Mouse (Mus musculus): ENCODE measurements around the gene Cdc6. TPM values are rescaled to one million over a fixed set of nuclear protein-coding genes. Genes with fewer than 3 reads are reported as not detected.

Gene Cdc6
- polyA plus RNA-seq, 1 experiment, result 24.1 TPM

DNA sequence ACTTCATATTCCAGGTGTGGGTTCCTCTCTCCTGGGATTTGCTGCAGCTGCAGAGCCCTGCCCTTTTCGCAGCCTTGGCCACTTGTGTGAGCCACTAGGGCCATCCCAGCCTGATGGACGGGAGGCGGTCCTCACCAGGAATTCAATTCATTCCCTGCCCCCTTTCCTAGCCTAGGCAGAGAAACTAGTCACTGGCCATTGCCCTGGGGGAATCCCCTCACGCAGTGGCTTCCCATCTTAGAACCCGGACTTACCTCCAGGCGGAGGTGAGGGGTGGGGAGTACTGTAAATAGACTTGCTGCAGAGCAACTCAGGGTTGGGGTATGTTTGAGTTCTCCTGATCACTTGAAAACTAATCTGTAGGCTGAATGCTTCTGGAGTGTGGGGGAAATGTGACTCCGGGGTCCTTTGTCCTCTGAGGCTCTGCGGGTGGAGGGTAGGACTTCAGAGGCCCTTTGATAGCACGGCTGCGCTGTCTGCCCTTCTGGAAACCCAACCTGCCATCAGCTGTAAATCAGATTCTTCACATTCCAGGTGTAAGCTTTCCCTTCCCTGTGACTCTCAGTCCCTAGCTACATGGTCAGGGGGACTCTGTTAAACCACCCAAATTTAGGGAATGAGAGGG is 4.9 kb upstream of the Cdc6 start:
- Histone ChIP-seq H3K4me3 (ENCODE audit: insufficient read depth, poor library complexity, severe bottlenecking) (no peak overlapping the region), H3K36me3 (ENCODE audit: control insufficient read depth, insufficient read depth) (peaks cover 55% of the 10 kb centered on the region)
- TF ChIP-seq CEBPB (IDR thresholded peaks at IDR 0.05; ENCODE audit: low read depth) (no peak), CTCF (IDR thresholded peaks at IDR 0.05; ENCODE audit: control insufficient read depth, insufficient read depth, insufficient read length) (no peak), MYOD1 (IDR thresholded peaks at IDR 0.05; ENCODE audit: control insufficient read depth, insufficient read length, low read depth) (no peak), FOSL1 (IDR thresholded peaks at IDR 0.05; ENCODE audit: insufficient read depth, low read length, poor library complexity, severe bottlenecking) (no peak), MYOG (IDR thresholded peaks at IDR 0.05; ENCODE audit: control insufficient read depth, extremely low read depth, insufficient read length) (no peak)

DNA sequence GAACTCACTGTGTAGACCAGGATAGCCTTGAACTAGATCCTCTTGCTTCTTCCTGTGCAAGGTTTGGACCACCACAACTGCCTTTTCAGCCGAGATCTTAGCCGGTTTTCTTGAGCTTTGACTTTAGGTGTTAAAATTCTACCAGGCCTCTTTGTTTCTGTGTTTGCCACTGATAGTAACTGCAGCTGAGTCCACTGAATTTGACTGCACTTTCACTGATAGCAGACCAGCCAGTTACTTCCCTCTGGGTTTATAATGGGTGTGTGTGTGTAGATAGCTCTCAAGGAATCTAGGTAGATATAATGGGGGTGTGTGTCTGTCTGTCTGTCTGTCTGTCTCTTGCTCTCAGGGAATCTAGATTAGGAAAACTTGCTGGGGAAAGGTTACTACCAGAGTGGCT is 3.0 kb upstream of the Cdc6 start:
- H3K79me3 ChIP-seq (ENCODE audit: low read depth), result peaks cover 14% of the 10 kb centered on the region
- no peaks in the 10 kb centered on the region for H3K27me3 ChIP-seq (ENCODE audit: control insufficient read depth, insufficient read depth, insufficient read length)
- no peak for TF ChIP-seq USF1 (IDR thresholded peaks at IDR 0.05; ENCODE audit: low read depth)
- no peak overlapping the region for H3K4me3 ChIP-seq (ENCODE audit: insufficient read depth, poor library complexity, severe bottlenecking)
- peaks cover 53% of the 10 kb centered on the region for H3K36me3 ChIP-seq (ENCODE audit: control insufficient read depth, insufficient read depth)
- no peak overlapping the region for H3ac ChIP-seq (ENCODE audit: control insufficient read depth, insufficient read length, low read depth)
- peaks cover 17% of the 10 kb centered on the region for H3K79me2 ChIP-seq (ENCODE audit: control insufficient read depth, insufficient read depth)

More for the DNA sequence above, 4.9 kb upstream of the Cdc6 start:
- Histone ChIP-seq H3ac (ENCODE audit: control insufficient read depth, insufficient read length, low read depth) (no peak overlapping the region), H3K79me2 (ENCODE audit: control insufficient read depth, insufficient read depth) (no peaks in the 10 kb centered on the region), H3K79me3 (ENCODE audit: low read depth) (no peaks in the 10 kb centered on the region), H3K27me3 (ENCODE audit: control insufficient read depth, insufficient read depth, insufficient read length) (no peaks in the 10 kb centered on the region)

DNA sequence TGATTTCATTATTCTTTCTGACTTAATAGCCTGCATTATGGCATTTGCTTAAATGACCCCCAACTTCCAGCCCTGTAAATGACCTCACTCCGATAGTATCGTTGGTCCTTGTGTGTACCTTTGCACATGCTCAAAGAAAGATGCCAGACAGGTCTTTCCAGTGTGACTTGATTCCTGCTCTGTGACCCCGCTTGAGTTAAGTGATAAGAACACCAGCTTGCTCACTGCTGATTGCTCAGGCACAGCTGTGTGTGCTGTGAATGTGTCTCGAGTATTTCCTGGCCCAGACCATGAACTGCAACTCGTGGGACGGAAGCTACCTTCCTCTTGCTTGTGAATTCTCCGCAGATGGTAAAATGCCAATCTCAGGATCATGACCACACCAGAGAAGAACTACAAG is 2.6 kb upstream of the Cdc6 start:
- Histone ChIP-seq H3K36me3 (ENCODE audit: control insufficient read depth, insufficient read depth) (peaks cover 51% of the 10 kb centered on the region), H3K4me3 (ENCODE audit: insufficient read depth, poor library complexity, severe bottlenecking) (no peak overlapping the region), H3K79me3 (ENCODE audit: low read depth) (peaks cover 15% of the 10 kb centered on the region), H3ac (ENCODE audit: control insufficient read depth, insufficient read length, low read depth) (no peak overlapping the region), H3K79me2 (ENCODE audit: control insufficient read depth, insufficient read depth) (peaks cover 22% of the 10 kb centered on the region), H3K27me3 (ENCODE audit: control insufficient read depth, insufficient read depth, insufficient read length) (no peaks in the 10 kb centered on the region)
- TF ChIP-seq CEBPB (IDR thresholded peaks at IDR 0.05; ENCODE audit: low read depth) (no peak), USF1 (IDR thresholded peaks at IDR 0.05; ENCODE audit: low read depth) (no peak), CTCF (IDR thresholded peaks at IDR 0.05; ENCODE audit: control insufficient read depth, insufficient read depth, insufficient read length) (no peak), MAX (IDR thresholded peaks at IDR 0.05) (no peak), MYOD1 (IDR thresholded peaks at IDR 0.05; ENCODE audit: control insufficient read depth, insufficient read length, low read depth) (no peak), FOSL1 (IDR thresholded peaks at IDR 0.05; ENCODE audit: insufficient read depth, low read length, poor library complexity, severe bottlenecking) (no peak), MYOG (IDR thresholded peaks at IDR 0.05; ENCODE audit: control insufficient read depth, extremely low read depth, insufficient read length) (no peak)

DNA sequence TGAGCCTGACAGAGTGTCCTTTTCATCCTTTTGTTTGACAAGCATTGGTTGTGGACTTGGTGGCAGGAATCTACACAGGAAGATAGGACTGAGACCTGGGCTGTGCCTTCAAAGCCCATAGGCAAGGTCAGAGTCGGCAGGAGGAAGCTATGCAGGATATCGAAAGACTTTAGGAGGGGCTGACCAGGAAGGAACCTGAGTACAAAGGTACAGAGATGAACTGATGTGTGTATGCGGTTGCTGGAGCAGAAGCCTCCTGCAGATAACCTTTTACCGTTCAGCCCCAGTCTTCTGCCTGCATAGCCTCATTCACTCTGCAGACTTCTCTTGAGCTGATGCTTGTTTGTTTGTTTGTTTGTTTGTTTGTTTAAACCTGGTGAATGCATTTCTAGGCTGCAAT is 2.0 kb upstream of the Cdc6 start:
- H3K79me2 ChIP-seq (ENCODE audit: control insufficient read depth, insufficient read depth), result peaks cover 28% of the 10 kb centered on the region

DNA sequence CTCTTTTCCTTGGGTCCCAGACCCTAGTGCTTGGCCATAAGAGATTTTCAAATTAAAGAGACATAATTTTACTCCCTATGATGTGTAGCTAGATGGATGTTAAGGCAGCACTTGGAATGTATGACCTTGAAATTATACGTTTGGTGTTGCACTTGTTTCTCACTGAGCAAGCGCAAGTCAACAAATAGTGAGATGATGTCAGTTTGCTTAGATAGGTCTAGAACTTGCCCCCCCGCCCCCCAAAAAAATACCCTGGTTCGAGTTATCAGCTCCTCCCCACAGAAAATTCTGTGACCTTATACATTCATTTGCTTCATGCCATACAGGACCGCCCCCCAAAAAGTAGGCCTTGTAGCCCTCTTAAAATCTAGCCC is 551 bp upstream of the Cdc6 start:
- H3K36me3 ChIP-seq (ENCODE audit: control insufficient read depth, insufficient read depth), result peaks cover 52% of the 10 kb centered on the region
- no peaks in the 10 kb centered on the region for H3K27me3 ChIP-seq (ENCODE audit: control insufficient read depth, insufficient read depth, insufficient read length)
- H3ac ChIP-seq (ENCODE audit: control insufficient read depth, insufficient read length, low read depth), result no peak overlapping the region
- H3K79me2 ChIP-seq (ENCODE audit: control insufficient read depth, insufficient read depth), result peaks cover 42% of the 10 kb centered on the region
- no peak overlapping the region for H3K4me3 ChIP-seq (ENCODE audit: insufficient read depth, poor library complexity, severe bottlenecking)
- TF ChIP-seq MYOD1 (IDR thresholded peaks at IDR 0.05; ENCODE audit: control insufficient read depth, insufficient read length, low read depth) (no peak), USF1 (IDR thresholded peaks at IDR 0.05; ENCODE audit: low read depth) (no peak), FOSL1 (IDR thresholded peaks at IDR 0.05; ENCODE audit: insufficient read depth, low read length, poor library complexity, severe bottlenecking) (no peak), CEBPB (IDR thresholded peaks at IDR 0.05; ENCODE audit: low read depth) (no peak), MAX (IDR thresholded peaks at IDR 0.05) (no peak)
- peaks cover 21% of the 10 kb centered on the region for H3K79me3 ChIP-seq (ENCODE audit: low read depth)

More for the DNA sequence above, 2.0 kb upstream of the Cdc6 start:
- Histone ChIP-seq H3ac (ENCODE audit: control insufficient read depth, insufficient read length, low read depth) (no peak overlapping the region), H3K79me3 (ENCODE audit: low read depth) (peaks cover 21% of the 10 kb centered on the region), H3K36me3 (ENCODE audit: control insufficient read depth, insufficient read depth) (peaks cover 51% of the 10 kb centered on the region), H3K4me3 (ENCODE audit: insufficient read depth, poor library complexity, severe bottlenecking) (no peak overlapping the region), H3K27me3 (ENCODE audit: control insufficient read depth, insufficient read depth, insufficient read length) (no peaks in the 10 kb centered on the region)
- TF ChIP-seq MYOD1 (IDR thresholded peaks at IDR 0.05; ENCODE audit: control insufficient read depth, insufficient read length, low read depth) (no peak), MYOG (IDR thresholded peaks at IDR 0.05; ENCODE audit: control insufficient read depth, extremely low read depth, insufficient read length) (no peak), CEBPB (IDR thresholded peaks at IDR 0.05; ENCODE audit: low read depth) (no peak), CTCF (IDR thresholded peaks at IDR 0.05; ENCODE audit: control insufficient read depth, insufficient read depth, insufficient read length) (no peak), MAX (IDR thresholded peaks at IDR 0.05) (no peak), FOSL1 (IDR thresholded peaks at IDR 0.05; ENCODE audit: insufficient read depth, low read length, poor library complexity, severe bottlenecking) (no peak), USF1 (IDR thresholded peaks at IDR 0.05; ENCODE audit: low read depth) (no peak)

DNA sequence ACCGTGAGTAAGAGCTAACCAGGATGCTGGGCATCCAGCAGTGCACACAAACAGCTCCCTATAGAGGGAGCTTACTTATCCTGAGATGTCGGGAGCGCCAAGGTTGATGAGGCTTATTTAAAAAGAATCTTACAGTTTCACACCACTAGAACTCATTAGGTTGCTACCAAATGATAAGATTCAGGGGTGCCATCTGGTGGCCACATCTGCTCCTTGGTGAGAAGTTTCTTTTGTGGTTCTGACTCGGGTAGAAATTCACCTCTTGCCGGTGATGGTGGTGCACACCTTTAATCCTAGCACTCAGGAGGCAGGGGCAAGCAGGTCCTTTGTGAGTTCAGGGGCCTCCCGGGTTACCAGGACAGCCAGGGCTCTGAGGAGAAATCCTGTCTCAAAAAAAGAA is 2.1 kb downstream of the Cdc6 start:
- Histone ChIP-seq H3K27me3 (ENCODE audit: control insufficient read depth, insufficient read depth, insufficient read length) (no peaks in the 10 kb centered on the region), H3K79me3 (ENCODE audit: low read depth) (peaks cover 21% of the 10 kb centered on the region), H3K79me2 (ENCODE audit: control insufficient read depth, insufficient read depth) (peaks cover 56% of the 10 kb centered on the region), H3K4me3 (ENCODE audit: insufficient read depth, poor library complexity, severe bottlenecking) (peak overlapping the region; percentile 50), H3K36me3 (ENCODE audit: control insufficient read depth, insufficient read depth) (peaks cover 64% of the 10 kb centered on the region), H3ac (ENCODE audit: control insufficient read depth, insufficient read length, low read depth) (no peak overlapping the region)
- TF ChIP-seq USF1 (IDR thresholded peaks at IDR 0.05; ENCODE audit: low read depth), result no peak
- no peak for TF ChIP-seq MAX (IDR thresholded peaks at IDR 0.05)
- TF ChIP-seq FOSL1 (IDR thresholded peaks at IDR 0.05; ENCODE audit: insufficient read depth, low read length, poor library complexity, severe bottlenecking), result no peak
- no peak for TF ChIP-seq MYOD1 (IDR thresholded peaks at IDR 0.05; ENCODE audit: control insufficient read depth, insufficient read length, low read depth)
- no peak for TF ChIP-seq CEBPB (IDR thresholded peaks at IDR 0.05; ENCODE audit: low read depth)
- no peak for TF ChIP-seq MYOG (IDR thresholded peaks at IDR 0.05; ENCODE audit: control insufficient read depth, extremely low read depth, insufficient read length)
- no peak for TF ChIP-seq CTCF (IDR thresholded peaks at IDR 0.05; ENCODE audit: control insufficient read depth, insufficient read depth, insufficient read length)
